Mouse (Mus musculus) adrenal gland, adult 18-20 months (tissue): ENCODE results near the gene Rtkn2. TPM values are rescaled to one million over a fixed set of nuclear protein-coding genes. Genes with fewer than 3 reads are reported as not detected.

Source experiments
- DNase-seq, 2 experiments: peaks; one replicate each; pipeline ENCODE4 v3.0.0; 2021 to 2022; ENCODE audit warnings: low spot score in 2 of 2
- long read RNA-seq, 2 experiments: library from polyadenylated mRNA; stranded (forward); transcript quantifications; one replicate each; pipeline ENCODE4 v2.0.0; 2021
- total RNA-seq, 2 experiments: library from RNA; stranded (reverse); gene quantifications; 1 replicate in 1 of 2; 2 replicates in 1 of 2; pipeline ENCODE4 v1.2.3; 2021

Gene Rtkn2
- under 1 TPM; 0.13 to 0.27 TPM for total RNA-seq
- long read RNA-seq, experiment 1 = 0 reads
- long read RNA-seq, experiment 2 = 0 reads

GRCm38 (mm10) chr10:67979401-67980157 lies at the start of gene Rtkn2:
Gene Rtkn2, plus strand, starts transcription at chr10:67979570.
- DNase-seq = peak; percentile 73 to 79

- no peak for DNase-seq
Measured at GRCm38 (mm10) chr10:67931328-67931727, 48.0 kb upstream of the Rtkn2 start.

GRCm38 (mm10) chr10:67932780-67933179 lies 46.6 kb upstream of the Rtkn2 start:
- no peak for DNase-seq

GRCm38 (mm10) chr10:67936944-67937343 lies 42.4 kb upstream of the Rtkn2 start:
- no peak for DNase-seq

GRCm38 (mm10) chr10:67937775-67938174 lies 41.6 kb upstream of the Rtkn2 start:
- DNase-seq = no peak

GRCm38 (mm10) chr10:67939546-67939945 lies 39.8 kb upstream of the Rtkn2 start:
- DNase-seq = no peak

- DNase-seq = no peak
Measured at GRCm38 (mm10) chr10:67943513-67943912, 35.9 kb upstream of the Rtkn2 start.

GRCm38 (mm10) chr10:67950059-67950748 lies 29.2 kb upstream of the Rtkn2 start:
- no peak for DNase-seq

GRCm38 (mm10) chr10:67951690-67952089 lies 27.7 kb upstream of the Rtkn2 start:
- no peak for DNase-seq

GRCm38 (mm10) chr10:67955982-67956381 lies 23.4 kb upstream of the Rtkn2 start:
- no peak for DNase-seq

GRCm38 (mm10) chr10:67959982-67960381 lies 19.4 kb upstream of the Rtkn2 start:
- DNase-seq = no peak

GRCm38 (mm10) chr10:67962496-67962895 lies 16.9 kb upstream of the Rtkn2 start:
- no peak for DNase-seq

GRCm38 (mm10) chr10:67964060-67964459 lies 15.3 kb upstream of the Rtkn2 start:
- DNase-seq = no peak

GRCm38 (mm10) chr10:67965251-67965986 lies 14.0 kb upstream of the Rtkn2 start:
- no peak for DNase-seq

- DNase-seq = no peak
Measured at GRCm38 (mm10) chr10:67966102-67966501, 13.3 kb upstream of the Rtkn2 start.

GRCm38 (mm10) chr10:67966983-67967382 lies 12.4 kb upstream of the Rtkn2 start:
- DNase-seq = no peak

- DNase-seq = no peak
Measured at GRCm38 (mm10) chr10:67971166-67971796, 8.1 kb upstream of the Rtkn2 start.

- DNase-seq = no peak
Measured at GRCm38 (mm10) chr10:67977271-67977670, 2.1 kb upstream of the Rtkn2 start.

- no peak for DNase-seq
Measured at GRCm38 (mm10) chr10:67983776-67984175, 4.4 kb downstream of the Rtkn2 start.

GRCm38 (mm10) chr10:67984271-67984943 lies 5.0 kb downstream of the Rtkn2 start:
- no peak for DNase-seq

- no peak for DNase-seq
Measured at GRCm38 (mm10) chr10:67985100-67985499, 5.7 kb downstream of the Rtkn2 start.
